Mouse (Mus musculus): Measurements from ENCODE around the gene Cgnl1. TPM values are rescaled to one million over a fixed set of nuclear protein-coding genes. Genes with fewer than 3 reads are reported as not detected.

Gene Cgnl1
- total RNA-seq, 1 experiment from 2014 or later = 1.9 TPM

DNA sequence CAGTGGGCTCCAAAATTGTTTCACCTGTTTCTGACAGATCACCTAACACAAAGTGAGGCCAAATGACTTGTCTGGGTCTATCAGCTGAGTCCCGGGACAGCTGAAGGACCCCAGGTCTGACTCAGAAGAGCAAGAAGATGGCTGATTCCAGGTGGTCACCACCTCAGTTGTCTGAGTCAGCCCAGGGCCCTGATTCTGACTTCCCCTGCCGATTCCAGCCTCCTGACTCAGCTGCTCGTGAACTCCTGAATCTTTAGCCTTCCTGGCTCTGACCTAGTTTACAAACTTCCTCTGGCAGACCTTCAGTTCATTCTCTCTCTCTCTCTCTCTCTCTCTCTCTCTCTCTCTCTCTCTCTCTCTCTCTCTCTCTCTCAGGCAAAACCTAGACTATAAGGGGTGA, 86.6 kb downstream of the Cgnl1 start:
- ATAC-seq (replicated peaks; ENCODE audit: insufficient number of reproducible peaks, low FRiP score, low TSS enrichment, poor library complexity, severe bottlenecking) = no peak

GRCm38 (mm10) chr9:71680381-71680780, 91.0 kb downstream of the Cgnl1 start:
- no peak for ATAC-seq (replicated peaks; ENCODE audit: insufficient number of reproducible peaks, low FRiP score, low TSS enrichment, poor library complexity, severe bottlenecking)

- no peak for ATAC-seq (replicated peaks; ENCODE audit: insufficient number of reproducible peaks, low FRiP score, low TSS enrichment, poor library complexity, severe bottlenecking)
These were observed 92.1 kb downstream of the Cgnl1 start for GRCm38 (mm10) chr9:71679103-71679815.

DNA sequence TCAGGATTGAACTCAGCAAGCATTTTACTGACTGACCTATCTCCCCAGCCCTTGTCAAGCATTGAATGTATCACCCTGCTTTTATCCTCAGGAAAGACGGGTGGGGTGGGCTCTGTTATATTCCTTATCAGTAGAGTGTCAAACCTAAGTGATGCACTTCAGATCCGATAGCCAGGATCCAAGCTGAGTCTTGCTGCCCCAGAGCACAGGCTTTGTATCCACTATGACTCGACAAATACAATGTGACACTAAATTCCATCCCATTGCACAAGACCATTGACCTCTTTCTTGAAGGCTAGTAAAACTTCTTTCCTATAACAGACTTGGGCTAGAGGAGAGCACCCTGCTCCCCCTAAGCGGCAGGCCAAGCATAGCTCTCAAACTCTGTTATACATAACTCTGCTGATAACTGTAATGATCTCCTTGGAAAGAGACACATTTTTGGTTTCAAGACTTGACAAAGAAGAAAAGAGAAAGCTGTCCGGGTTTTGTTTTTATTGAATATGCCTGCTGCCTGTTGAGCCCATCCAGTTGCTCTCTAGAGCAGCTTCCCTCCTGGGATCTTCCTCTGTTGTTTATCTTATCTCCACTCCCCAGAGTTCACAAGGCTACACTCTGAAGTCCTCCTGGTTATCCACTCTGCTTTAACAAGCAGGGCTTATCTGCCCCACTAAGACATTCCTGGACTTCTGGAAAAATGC, 94.3 kb downstream of the Cgnl1 start:
- ATAC-seq (replicated peaks; ENCODE audit: insufficient number of reproducible peaks, low FRiP score, low TSS enrichment, poor library complexity, severe bottlenecking) = no peak

DNA sequence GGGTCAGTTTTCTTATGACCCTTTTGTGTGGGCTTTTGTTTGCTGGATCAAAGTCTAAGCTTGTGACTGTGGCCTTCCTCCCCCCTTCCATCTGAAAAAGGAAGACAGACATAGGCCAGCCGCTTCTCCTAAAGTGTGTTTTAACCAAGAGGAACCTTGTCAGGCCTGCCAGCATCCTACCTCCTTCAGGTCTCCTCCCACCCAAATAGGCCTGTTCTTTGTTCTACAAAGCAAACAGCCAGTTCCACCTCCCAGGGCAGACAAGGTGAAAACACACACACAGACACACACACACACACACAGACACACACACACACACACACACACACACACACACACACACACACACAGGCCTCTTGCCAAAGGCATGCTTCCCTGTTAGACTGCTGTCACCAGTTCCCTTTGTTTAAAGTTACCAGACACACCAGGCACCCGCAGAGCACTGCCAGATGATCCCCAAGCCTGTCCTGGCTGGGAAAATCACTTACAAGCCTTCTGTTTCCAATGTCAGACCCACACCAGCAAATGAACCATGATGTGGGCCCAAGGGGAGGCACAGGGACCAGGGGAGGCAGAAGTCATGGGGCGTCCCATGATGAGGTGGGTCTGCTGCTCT, 95.5 kb downstream of the Cgnl1 start:
- ATAC-seq (replicated peaks; ENCODE audit: insufficient number of reproducible peaks, low FRiP score, low TSS enrichment, poor library complexity, severe bottlenecking) = no peak

- no peak for ATAC-seq (replicated peaks; ENCODE audit: insufficient number of reproducible peaks, low FRiP score, low TSS enrichment, poor library complexity, severe bottlenecking)
These were observed 96.2 kb downstream of the Cgnl1 start for GRCm38 (mm10) chr9:71675216-71675615.

- ATAC-seq (replicated peaks; ENCODE audit: insufficient number of reproducible peaks, low FRiP score, low TSS enrichment, poor library complexity, severe bottlenecking) = no peak
These were observed 96.9 kb downstream of the Cgnl1 start for GRCm38 (mm10) chr9:71674476-71674875.

GRCm38 (mm10) chr9:71672495-71672894, 98.9 kb downstream of the Cgnl1 start:
- ATAC-seq (replicated peaks; ENCODE audit: insufficient number of reproducible peaks, low FRiP score, low TSS enrichment, poor library complexity, severe bottlenecking) = no peak

- ATAC-seq (replicated peaks; ENCODE audit: insufficient number of reproducible peaks, low FRiP score, low TSS enrichment, poor library complexity, severe bottlenecking) = no peak
These were observed 100.7 kb downstream of the Cgnl1 start for GRCm38 (mm10) chr9:71670677-71671076.

DNA sequence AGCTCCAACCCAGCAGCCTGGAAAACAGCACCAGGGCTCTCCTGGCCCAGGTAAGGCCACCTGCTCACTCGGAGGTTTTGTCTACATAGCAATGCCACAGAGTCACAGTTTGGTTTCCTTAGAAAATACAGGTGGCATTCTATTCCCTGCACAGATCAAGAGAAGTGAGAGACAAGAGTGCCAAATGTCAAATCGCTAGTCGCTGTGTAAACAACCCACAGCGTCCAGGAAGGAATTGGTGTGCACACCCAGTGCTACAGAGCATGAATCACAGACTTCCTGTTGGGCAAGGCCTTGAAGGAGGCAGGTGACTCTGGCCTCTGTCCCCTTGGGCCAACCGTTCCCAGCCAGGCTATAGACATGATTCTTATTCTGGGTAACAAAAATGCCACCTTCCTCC, 103.8 kb downstream of the Cgnl1 start:
- no peak for ATAC-seq (replicated peaks; ENCODE audit: insufficient number of reproducible peaks, low FRiP score, low TSS enrichment, poor library complexity, severe bottlenecking)

DNA sequence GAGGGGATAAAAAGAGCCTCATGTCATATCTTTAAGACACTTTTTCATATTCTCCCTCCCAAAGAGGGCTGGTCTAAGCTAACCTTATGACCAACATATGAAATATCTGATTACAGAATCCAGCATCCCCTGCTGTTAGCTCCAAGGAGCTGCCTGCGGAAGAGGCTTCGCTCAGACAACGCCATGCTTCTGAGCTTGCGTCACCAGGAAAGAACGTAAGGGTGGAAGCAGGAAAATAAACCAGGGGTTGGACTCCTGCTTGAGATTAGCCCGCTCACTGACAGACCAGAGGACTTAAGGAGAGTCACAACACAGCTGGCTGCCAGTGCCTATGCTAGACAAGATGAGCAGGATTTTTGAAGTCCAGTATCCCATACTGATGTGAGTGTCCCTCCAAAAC, 105.0 kb downstream of the Cgnl1 start:
- no peak for ATAC-seq (replicated peaks; ENCODE audit: insufficient number of reproducible peaks, low FRiP score, low TSS enrichment, poor library complexity, severe bottlenecking)

- no peak for ATAC-seq (replicated peaks; ENCODE audit: insufficient number of reproducible peaks, low FRiP score, low TSS enrichment, poor library complexity, severe bottlenecking)
These were observed 105.9 kb downstream of the Cgnl1 start for GRCm38 (mm10) chr9:71665493-71665892.

DNA sequence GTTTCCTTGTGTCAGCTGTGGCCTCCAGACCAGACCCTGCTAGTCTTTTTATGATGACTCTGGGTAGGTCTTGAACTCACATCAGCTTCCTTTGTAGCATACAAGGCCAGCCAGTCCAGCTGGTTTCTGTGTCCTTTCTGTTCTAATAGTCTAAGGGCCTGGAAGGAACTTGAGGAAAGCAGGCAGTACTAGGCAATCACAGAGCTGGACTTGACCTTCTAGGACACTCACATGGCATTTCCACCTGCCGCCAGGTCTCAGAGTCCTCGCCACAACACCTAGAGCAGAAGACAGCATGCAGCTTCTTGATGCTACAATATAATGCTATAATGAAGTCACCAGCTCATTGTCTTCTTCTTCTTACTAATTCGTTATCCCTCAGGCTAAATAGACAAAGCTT, 106.5 kb downstream of the Cgnl1 start:
- ATAC-seq (replicated peaks; ENCODE audit: insufficient number of reproducible peaks, low FRiP score, low TSS enrichment, poor library complexity, severe bottlenecking) = no peak

- ATAC-seq (replicated peaks; ENCODE audit: insufficient number of reproducible peaks, low FRiP score, low TSS enrichment, poor library complexity, severe bottlenecking) = no peak
These were observed 107.8 kb downstream of the Cgnl1 start for GRCm38 (mm10) chr9:71663421-71664217.

DNA sequence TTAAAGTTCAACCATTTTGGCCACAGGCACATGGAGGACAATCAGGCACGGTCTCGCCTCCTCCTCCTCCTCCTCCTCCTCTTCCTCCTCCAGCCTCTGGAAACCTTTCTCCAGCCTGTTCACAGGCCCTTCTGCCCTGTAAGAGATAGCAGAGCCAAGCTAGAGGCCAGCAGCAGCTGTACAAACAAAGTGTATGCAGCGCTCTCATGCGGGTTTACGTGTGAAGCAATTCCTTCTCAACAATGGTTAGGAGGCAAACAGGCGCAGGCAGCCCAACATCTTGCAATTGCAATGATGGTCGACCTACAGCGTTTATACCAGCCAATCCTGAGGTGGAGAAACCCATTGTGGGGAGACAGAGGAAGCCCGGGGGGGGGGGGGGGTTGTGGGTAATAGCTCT, 110.9 kb downstream of the Cgnl1 start:
- ATAC-seq (replicated peaks; ENCODE audit: insufficient number of reproducible peaks, low FRiP score, low TSS enrichment, poor library complexity, severe bottlenecking) = no peak

DNA sequence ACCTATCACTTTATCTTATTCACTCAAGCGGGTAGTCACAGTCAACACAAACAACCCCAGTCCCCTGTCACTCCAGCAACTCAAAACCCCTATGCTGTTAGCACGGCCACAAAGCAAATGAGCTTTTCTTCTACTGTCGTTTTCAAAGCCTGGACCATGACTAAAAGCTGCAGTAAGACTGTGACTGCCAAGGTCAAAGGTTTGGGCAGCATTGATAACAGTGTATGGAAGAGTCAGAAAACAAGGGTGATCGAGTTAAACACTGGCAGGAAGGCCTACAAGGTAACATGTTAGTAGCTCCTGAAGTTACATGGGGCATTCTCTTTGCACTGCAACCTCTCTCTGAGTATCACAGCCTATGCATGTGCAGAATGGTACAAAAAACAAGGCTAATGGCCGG, 111.7 kb downstream of the Cgnl1 start:
- ATAC-seq (replicated peaks; ENCODE audit: insufficient number of reproducible peaks, low FRiP score, low TSS enrichment, poor library complexity, severe bottlenecking) = no peak

- ATAC-seq (replicated peaks; ENCODE audit: insufficient number of reproducible peaks, low FRiP score, low TSS enrichment, poor library complexity, severe bottlenecking) = no peak
These were observed 114.2 kb downstream of the Cgnl1 start for GRCm38 (mm10) chr9:71657199-71657598.

DNA sequence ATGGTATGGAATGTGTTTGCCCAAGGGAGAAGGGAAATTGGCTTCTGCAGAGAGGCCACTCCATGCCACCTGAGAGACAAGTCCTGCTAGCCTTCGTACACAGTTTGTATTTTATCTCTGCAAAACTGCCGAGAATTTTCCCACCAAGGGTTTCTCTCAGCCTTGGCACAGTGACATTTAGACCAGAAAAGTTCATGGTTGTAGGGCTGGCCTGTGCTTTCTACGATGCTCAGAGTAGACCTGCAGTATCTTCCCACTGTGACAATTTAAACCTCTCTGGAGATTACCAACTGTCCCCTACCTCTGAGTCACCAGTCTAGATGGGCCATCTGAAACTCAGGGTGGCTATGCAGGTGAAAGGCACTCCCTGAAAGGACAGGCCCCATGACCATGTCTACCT, 116.5 kb downstream of the Cgnl1 start:
- ATAC-seq (replicated peaks; ENCODE audit: insufficient number of reproducible peaks, low FRiP score, low TSS enrichment, poor library complexity, severe bottlenecking) = no peak

DNA sequence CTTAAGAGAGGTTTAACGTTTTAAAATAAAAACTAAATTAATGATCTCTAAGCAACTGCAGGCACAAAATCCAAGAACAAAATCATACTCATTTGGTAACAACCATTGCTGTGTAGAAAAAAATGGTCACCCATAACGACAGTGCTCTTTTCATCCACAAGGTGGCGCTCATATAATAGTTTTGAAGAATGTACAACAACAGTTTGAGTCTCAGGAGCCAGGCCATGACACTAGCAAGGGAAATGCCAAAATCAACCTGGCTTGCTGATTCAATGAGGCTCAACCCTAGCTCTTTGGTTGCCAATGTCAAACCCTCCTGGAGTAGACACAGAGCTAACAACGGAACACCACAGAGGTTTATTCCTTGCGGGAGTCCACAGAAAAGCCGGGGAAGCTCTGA, 125.3 kb downstream of the Cgnl1 start:
- ATAC-seq (replicated peaks; ENCODE audit: insufficient number of reproducible peaks, low FRiP score, low TSS enrichment, poor library complexity, severe bottlenecking) = no peak
